Mouse (Mus musculus) gastrocnemius, postnatal 4 days (tissue): ENCODE data around the gene Hsd17b14. TPM values are rescaled to one million over a fixed set of nuclear protein-coding genes. Genes with fewer than 3 reads are reported as not detected.

Experiments used
- DNase-seq, 2 experiments: peaks; one replicate each; pipeline ENCODE4 v3.0.0; 2021 to 2022; ENCODE audit warnings: low spot score in 2 of 2, mixed read lengths in 2 of 2
- total RNA-seq, 2 experiments: library from RNA; stranded (reverse); gene quantifications; 2 replicates each; pipeline ENCODE4 v1.2.3; 2021

Gene Hsd17b14
- total RNA-seq, 2 experiments from 2014 or later, result 0.61 to 0.80 TPM

GRCm38 (mm10) chr7:45565446-45565845 lies 10.8 kb downstream of the Hsd17b14 start:
- DNase-seq, result no peak

GRCm38 (mm10) chr7:45567112-45567779 lies 12.6 kb downstream of the Hsd17b14 start:
- no peak for DNase-seq

- peak; percentile 65 to 85 for DNase-seq
Observed at GRCm38 (mm10) chr7:45567780-45568516, 13.3 kb downstream of the Hsd17b14 start.

- DNase-seq, result no peak
Observed at GRCm38 (mm10) chr7:45568601-45569473, 14.1 kb downstream of the Hsd17b14 start.

GRCm38 (mm10) chr7:45570103-45570741 lies 15.5 kb downstream of the Hsd17b14 start, which contains the start of gene Bcat2:
Gene Bcat2, plus strand, starts transcription at chr7:45570153.
- peak; percentile 50 to 70 for DNase-seq

GRCm38 (mm10) chr7:45571966-45572365 lies 17.3 kb downstream of the Hsd17b14 start:
- no peak for DNase-seq

GRCm38 (mm10) chr7:45573954-45574353 lies 19.3 kb downstream of the Hsd17b14 start:
- DNase-seq, result no peak

GRCm38 (mm10) chr7:45574472-45575379 lies 20.0 kb downstream of the Hsd17b14 start:
- DNase-seq, result no peak

GRCm38 (mm10) chr7:45585923-45586322 lies 31.2 kb downstream of the Hsd17b14 start:
- no peak for DNase-seq

GRCm38 (mm10) chr7:45587631-45588592 lies 33.2 kb downstream of the Hsd17b14 start:
- no peak for DNase-seq

GRCm38 (mm10) chr7:45589173-45589572 lies 34.5 kb downstream of the Hsd17b14 start:
- peak; percentile 75 to 94 for DNase-seq

GRCm38 (mm10) chr7:45589898-45590297 lies 35.2 kb downstream of the Hsd17b14 start:
- DNase-seq, result no peak

GRCm38 (mm10) chr7:45590874-45591273 lies 36.2 kb downstream of the Hsd17b14 start:
- no peak for DNase-seq

GRCm38 (mm10) chr7:45591880-45592279 lies 37.2 kb downstream of the Hsd17b14 start:
- no peak for DNase-seq

- DNase-seq, result peak in 1 of 2 experiments; percentile 58
Observed at GRCm38 (mm10) chr7:45593118-45593815, 38.6 kb downstream of the Hsd17b14 start.

GRCm38 (mm10) chr7:45595176-45595575 lies 40.5 kb downstream of the Hsd17b14 start:
- no peak for DNase-seq

- no peak for DNase-seq
Observed at GRCm38 (mm10) chr7:45596107-45596506, 41.4 kb downstream of the Hsd17b14 start.

- DNase-seq, result no peak
Observed at GRCm38 (mm10) chr7:45597013-45597412, 42.3 kb downstream of the Hsd17b14 start.
